Mouse (Mus musculus) right cerebral cortex, postnatal 36 days (tissue): ENCODE data around the gene Aar2.
A peak's percentile ranks its signal among the peaks of the same experiment; 100 is the strongest.

Experiments
- DNase-seq, 2 experiments: peaks; one replicate each; pipeline ENCODE4 v3.0.0; 2022; ENCODE audit warnings: low spot score in 2 of 2, mixed read lengths in 1 of 2

Aar2 gene

GRCm38 (mm10) chr2:156617536-156617935 lies 70.2 kb downstream of the Aar2 start:
- DNase-seq = peak in 1 of 2 experiments; percentile 52
